Mouse (Mus musculus) megakaryocyte, embryonic 14.5 days (primary cell): ENCODE data around the gene AU040320.

Source experiments
- FLI1 ChIP-seq: IDR thresholded peaks from 2 replicates; pipeline ENCODE4 v1.6.1; 2012; ENCODE audit warnings: low read length, inconsistent platforms, mixed read lengths
- GATA1 ChIP-seq: IDR thresholded peaks from 3 replicates; pipeline ENCODE4 v1.6.1; 2012; ENCODE audit warnings: mixed read lengths, low read length, inconsistent platforms, borderline replicate concordance

- TF ChIP-seq GATA1 = no peak
- no peak for TF ChIP-seq FLI1
Observed at GRCm38 (mm10) chr4:126741448-126741847, 11.9 kb upstream of the AU040320 start.
